Mouse (Mus musculus): ENCODE results near the gene Med13l. TPM values are rescaled to one million over a fixed set of nuclear protein-coding genes. Genes with fewer than 3 reads are reported as not detected.
"Not testable (repeated sequence)": the region's sequence is repeated elsewhere in the genome, so short reads cannot be mapped to it uniquely, and the experiment has no call there.

Gene Med13l
- total RNA-seq, 2 experiments from 2014 or later = 36.3 to 42.5 TPM

- DNase-seq = no peak
Measured at GRCm38 (mm10) chr5:118632346-118632745, 71.9 kb downstream of the Med13l start.

DNA sequence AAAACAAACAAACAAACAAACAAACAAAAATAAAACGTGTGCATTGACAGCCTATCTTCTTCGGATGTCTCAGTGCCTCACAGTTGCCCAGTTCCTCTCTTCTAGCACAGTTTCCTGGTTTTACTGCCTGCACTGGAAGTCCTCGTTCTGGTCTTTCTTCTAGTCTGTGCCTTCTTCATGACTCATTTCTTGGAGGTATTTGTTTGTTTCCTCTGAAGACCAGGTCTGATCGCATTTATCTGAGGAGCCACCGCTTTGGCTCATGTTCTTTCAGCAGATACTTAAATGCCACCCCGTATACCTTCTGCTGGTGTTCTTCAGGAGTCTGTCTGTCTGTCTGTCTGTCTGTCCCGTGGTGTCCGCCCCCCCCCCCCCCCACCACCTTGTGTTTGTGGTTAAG is 72.6 kb downstream of the Med13l start:
- DNase-seq = no peak

GRCm38 (mm10) chr5:118635476-118636187 is 75.2 kb downstream of the Med13l start:
- no peak for DNase-seq

- DNase-seq = no peak
Measured at GRCm38 (mm10) chr5:118636399-118637369, 76.2 kb downstream of the Med13l start.

DNA sequence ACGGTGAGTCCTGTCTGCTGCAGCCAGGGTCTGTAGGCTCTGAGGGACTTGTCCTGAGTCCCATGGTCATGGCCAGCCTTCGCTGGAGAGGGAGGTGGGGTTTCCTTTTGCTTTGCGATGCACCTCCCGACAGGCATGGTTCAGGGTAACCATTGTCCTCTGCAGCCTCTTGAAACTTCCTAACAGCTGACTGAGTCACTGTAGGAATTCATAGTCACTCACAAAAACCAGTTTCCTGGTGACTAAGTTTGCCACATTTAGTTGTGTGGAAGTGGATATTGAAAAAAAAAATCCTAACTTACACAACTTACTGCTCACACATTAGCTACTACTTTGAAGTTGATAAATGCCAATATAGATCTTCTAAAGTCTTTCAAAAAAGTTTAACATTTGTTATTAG is 77.5 kb downstream of the Med13l start:
- no peak for DNase-seq

DNA sequence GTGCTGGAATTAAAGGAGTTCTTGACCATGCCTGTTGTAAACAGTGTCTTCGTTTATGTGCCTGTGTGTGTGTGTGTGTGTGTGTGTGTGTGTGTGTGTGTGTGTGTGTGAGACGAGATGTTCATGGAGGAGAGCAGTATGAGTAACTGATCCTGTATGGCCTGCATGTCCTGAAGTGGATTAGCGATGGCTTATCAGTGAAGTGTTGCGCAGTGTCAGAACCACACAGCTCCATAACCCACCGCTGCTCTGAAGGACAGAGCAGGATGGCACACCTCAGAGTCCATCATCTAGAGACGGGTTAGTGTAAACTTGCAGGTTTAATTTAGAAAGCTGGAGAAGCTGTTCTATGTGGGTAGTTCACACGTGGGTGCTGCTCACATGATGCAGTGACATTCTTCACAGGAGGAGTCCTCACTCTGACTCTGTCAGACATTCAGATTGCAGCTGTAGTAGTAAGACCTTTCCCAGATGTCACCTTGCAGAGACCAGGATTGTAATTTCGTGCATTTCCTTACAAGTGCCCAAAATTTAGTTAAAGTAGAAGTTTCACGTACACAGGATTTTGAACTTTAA is 78.1 kb downstream of the Med13l start:
- no peak for DNase-seq

DNA sequence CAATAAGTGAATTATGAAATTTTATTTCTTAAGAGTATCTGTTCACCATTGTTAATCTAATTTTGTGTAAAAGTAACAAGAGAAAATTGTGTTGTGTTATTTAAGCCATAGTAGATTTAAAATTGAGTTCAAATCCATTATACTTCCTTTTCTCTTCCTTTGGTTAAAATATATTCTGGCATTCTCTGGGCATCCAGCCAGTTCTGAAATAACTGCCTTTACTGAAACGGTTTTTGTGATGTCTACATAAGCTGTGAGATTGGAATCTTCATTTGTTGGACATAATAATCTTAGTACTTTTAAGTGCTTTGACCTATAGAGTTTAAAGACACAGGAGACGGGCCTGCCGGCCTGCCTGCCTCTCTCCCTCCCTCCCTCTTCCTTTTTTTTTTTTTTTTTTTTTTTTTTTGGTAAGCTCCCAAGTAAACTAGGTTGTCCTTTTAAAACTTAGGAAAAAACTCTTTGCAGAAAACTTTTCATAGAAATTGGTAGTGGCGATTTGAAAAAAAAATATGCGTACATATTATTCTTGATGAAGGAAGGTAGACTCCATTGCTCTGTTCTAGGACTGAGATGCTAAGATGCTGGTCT is 78.7 kb downstream of the Med13l start:
- no peak for DNase-seq

- no peak for DNase-seq
Measured at GRCm38 (mm10) chr5:118644041-118644440, 83.6 kb downstream of the Med13l start.

DNA sequence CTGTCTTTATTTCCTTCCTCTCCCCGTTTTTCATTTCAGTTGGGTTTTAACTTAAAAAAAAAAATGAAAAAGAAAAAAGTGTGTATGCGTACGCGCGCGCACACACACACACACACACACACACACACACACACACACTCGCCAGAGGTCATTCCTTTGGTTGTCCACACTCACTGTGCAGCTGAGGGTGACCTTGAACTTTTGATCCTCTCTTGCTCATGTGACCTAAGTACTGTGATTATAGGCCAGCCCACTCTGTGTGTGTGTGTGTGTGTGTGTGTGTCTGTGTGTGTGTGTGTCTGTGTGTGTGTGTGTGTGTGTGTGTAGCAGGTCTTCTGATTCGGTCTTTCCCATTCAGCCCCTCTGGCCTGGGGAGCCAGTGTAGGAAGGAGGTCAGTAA is 84.0 kb downstream of the Med13l start:
- no peak for DNase-seq

DNA sequence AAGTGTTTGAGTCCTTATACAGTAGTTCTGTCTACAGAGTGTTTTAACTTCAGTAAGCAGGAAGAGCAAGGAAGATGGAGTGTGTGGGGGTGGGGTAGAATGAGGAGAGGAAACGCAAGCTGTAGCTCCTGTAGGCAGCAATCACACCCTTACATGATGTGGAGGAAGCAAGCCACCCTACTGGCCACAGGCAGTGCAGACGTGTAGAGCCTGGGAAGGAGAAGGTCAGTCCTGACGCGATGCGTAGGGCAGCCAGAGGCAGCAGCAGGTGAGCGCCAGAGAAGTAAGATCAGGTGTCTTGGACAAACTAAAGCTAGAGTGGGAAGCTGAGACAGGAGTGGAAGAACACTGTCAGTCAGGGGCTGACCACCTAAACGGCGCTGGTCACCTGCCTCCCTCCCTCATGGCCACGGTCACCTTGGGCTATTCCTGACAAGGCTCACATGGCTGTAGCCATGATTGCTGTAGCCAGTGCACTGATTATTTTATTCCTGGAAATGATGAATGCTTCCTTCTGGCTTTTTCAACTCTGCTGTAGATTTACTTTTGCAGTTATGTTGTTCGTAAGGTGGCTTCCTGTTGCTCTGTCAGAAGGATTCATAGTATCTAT is 84.8 kb downstream of the Med13l start:
- DNase-seq = no peak

DNA sequence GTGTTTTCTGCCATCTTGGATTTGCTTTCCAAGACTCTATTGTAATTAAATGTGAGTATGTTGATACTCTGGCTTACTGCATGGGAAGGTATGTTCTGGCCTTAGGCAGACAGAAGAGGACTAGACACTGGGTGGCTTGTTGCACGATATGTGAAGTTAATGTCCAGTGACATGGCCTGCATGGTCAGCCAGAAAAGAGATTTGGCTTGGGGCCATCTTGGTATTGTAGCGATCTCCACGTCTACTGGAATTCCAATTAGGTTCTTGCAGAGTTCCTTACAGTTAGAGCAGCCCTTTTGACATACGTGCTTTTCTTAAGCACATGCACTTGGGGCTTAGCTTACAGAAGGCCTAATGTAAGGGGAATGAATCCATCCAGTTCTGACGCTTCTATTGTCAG is 86.4 kb downstream of the Med13l start:
- DNase-seq = no peak

DNA sequence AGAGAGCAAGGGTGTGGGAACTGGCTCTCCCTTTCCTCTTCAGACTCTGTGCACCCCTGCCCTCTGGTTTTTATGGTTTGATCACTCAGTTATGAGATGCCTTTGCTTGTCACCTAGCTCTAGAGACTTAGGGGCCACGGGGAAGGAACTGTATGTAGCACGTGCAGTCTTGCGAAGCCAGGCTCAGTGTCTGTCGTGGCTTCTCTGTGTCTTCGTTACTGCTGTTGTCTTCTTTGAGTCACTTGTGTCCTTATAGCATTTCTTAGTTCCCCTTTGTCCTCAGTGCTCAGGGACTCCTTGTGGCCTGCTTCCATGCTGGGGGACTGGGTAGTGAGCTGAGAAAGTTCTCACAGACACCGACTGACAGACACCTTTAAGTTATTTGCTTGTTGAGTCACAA is 86.9 kb downstream of the Med13l start:
- no peak for DNase-seq

- DNase-seq = no peak
Measured at GRCm38 (mm10) chr5:118649215-118650006, 88.9 kb downstream of the Med13l start.

DNA sequence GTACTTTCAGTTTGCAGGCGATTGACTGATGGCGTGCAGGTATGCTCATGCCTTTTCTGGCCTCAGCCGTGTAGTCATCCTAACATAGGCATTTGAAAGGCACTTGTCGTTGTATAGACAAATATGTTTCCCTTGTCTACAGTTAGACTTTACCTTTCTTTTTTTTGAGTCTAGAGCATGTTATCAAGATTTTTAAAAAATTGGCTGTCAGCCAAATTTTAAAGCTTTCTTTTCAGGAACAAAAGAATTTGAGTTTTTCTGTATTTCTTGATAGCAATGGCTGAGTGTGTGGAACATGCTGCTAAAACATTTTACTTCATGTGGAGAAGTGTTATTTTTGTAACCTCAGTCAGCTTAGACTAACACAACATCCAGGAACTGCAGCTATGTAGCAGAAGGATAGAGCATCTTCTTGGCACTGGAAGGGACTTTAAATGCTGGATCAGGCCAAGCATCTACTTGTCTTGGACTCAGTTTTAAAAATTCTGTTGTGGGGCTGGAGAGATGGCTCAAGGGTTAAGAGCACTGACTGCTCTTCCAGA is 89.6 kb downstream of the Med13l start:
- DNase-seq = no peak

- peak; percentile 15 to 36 for DNase-seq
Measured at GRCm38 (mm10) chr5:118650746-118651145, 90.3 kb downstream of the Med13l start.

DNA sequence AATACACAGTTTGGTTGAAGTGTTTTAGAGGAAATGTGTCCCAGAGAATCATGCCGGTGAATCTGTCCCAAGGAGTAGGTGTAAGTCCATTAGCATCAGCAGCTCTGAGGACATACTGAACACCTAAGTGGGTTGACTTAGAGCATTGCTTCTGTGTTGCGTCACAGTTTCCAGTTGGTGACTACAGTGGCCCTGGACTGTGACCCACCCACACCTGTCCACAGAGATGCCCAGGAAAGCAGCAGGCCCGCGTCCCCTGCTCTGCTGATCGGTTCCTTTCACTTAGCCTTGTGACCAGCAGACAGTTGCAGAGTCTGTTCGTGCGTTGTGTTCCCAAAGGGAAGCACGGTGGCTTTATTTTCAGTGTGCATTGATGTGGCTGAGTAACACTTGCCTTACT is 92.1 kb downstream of the Med13l start:
- DNase-seq = no peak

DNA sequence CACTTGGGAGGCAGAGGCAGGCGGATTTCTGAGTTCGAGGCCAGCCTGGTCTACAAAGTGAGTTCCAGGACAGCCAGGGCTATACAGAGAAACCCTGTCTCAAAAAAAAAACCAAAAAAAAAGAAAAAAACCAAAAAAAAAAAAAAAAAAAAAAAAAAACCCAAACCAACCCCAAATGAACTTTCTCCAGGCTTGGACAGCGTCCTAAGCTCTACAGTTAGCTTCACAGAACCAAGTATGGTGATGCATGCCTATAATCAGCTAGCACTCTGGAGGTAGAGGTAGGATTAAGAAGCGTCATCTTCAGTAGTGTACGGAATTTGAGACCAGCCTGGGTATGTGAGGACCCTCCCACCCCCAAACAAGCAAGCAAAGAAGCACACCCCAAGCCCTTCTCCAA is 92.6 kb downstream of the Med13l start:
- DNase-seq = not testable (repeated sequence)

- DNase-seq = no peak
Measured at GRCm38 (mm10) chr5:118654599-118654998, 94.1 kb downstream of the Med13l start.

DNA sequence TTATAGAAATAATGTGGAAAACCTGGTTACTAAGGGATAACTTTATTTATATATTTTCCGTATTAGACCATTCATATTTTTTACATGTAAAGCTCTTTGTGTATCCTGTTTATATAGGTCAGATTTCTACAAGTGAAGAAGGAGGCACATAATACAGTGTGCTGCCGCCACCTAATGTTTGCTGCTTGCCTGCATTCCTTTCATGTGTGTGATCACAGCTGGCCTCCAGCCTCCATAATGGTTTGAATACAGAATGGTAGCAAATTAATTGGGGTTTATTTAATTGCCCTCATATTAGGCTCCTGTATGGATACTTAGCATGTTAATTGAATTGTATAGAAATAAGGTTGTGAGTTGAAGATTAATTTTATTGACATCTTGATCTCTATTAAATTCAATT is 94.5 kb downstream of the Med13l start:
- DNase-seq = peak in 1 of 2 experiments; percentile 21

DNA sequence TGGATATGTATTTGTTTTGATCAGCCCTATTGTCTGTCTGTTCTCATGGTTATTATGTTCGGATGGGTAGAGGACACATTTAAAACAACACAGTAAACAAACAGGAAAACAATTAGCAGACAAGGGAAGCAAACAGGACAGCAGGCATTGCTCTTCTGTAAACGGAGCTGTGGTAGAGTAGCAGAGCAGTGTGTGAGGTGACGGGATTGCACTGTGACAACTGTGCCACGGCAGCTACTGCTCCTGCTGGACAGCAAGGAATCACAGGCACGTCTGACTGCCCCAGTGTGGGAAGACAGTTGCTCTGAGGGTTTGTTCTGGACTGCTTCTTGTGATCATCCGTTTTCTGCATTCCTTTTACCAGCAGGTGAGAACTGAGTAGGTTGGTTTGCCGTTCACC is 94.9 kb downstream of the Med13l start:
- DNase-seq = no peak

DNA sequence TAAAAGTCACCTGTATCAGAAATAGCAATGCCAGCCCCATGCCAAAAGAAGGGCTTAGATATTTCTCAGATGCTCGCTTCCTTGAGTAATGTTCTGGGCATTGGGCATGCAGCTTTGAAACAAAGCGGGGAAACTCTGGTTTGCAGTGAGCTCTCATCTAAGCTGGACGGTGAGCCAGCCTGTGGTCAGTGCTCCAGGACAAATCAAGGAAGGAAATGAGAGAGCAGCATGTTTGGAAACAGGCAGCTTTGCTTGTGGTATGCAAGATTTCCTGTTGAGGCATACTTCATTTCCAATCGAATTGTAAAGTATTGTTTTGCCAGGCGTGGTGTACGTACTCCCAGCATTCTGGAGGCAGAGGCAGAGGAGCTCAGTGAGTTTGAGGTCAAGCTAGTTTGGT is 95.5 kb downstream of the Med13l start:
- DNase-seq = no peak

Measured in adrenal gland, postnatal 36 days (tissue).